Mouse (Mus musculus) ovary, adult 18-20 months (tissue): ENCODE measurements around the gene Tcf15.

ENCODE experiments used
- DNase-seq: peaks from one replicate; pipeline ENCODE4 v3.0.0; 2022; ENCODE audit warnings: low spot score, mixed read lengths

Gene Tcf15

DNA sequence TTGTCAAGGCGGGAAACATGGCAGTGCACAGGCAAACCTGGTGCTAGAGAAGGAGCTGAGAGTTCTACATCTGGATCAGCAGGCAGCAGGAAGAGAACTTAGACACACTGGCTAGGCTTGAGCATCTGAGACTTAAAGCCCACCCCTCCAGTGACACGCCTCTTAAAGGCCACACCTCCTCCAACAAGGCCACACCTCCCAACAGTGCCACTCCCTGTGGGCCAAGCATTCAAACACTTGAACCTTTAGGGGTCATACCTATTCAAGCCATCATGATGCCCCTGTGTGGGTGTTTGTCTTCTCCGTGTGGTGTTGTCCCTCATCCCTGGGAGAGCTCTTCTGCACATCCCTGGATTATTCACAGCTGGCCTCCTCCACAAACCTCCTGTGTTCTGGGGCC, 31.5 kb downstream of the Tcf15 start:
- no peak for DNase-seq

DNA sequence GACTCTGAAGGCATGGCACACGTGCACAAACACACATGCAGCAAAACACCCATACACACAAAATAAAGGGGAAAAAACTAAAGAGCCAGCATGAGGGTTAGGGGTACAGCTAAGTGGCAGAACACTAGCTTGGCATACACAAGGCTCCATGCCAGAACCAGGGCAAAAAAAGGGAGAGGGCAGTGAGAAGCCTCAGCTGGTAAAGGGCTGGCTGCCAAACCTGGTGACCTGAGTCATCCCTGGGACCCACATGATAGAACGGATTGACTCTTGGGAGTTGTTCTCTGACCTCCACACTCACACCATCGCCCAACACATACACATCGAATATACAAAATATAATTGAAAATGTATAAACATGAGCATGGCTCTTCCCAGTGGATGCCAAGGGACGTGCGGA, 33.3 kb downstream of the Tcf15 start:
- no peak for DNase-seq

DNA sequence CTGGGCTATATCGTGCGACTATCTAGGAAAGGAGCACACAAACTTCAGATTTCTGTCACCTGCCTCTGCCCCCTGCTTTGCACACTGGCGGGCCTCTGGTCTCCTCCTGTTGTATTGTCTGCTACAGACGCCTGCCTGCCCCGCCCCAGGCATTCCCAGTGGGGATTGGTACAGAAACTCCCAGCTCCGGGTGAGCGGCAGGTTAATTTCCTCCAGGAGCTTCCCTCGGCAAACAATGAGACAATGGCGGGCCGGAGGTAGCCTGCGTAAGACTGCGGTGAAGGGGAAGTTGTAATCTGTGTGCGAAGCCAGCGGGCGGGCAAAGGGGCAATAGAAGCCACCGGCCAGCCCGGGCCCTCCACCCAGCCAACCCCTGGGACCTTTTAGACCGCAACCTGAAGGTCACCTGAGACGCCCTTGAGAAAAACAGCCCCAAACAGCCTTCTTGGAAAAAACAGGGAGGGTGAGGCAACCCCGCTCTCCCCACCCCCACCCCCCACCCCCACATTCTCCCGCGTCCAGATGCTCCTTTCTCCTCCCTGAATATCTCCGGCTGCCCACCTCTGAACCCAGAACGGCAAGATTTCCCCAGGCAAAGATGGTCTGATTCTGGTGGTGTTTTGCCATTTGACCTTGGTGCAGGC, 33.9 kb downstream of the Tcf15 start:
- DNase-seq, result no peak

DNA sequence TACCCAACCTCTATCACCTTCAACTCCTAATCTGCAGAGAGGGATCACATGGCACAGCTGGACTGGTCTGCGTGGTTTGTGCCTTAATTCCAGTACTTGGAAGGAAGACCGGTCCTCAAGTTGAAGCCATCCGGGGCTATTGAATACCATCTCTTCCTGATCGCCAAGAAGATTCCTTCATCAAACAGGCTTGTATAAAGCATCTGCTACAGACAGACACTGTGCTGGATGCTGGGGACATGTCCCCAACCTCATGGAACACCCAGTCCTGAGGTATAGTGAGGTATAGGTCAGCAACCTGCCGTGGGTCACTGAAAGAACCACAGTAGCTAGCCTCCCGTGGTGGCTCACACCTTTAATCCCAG, 34.4 kb downstream of the Tcf15 start:
- DNase-seq, result no peak

DNA sequence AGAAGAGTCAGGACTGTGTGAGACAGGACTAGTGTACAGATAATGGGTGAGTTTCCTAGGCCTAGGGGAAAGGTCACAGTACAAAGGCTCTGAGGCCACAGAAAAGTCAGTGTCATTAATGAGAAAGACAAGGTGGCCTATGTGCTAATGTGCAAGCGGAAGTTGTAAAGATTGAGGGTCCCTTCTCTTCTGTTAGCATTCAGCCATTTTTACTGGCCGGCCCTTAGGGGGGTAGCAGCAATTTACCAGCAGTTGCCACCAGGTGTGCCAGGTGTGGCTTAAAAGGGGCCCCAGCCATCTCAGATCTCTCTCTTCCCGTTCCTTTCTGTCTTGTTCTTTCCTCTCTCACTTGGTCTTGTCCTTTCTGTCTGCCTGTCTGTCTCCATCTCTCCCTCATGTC, 35.0 kb downstream of the Tcf15 start:
- no peak for DNase-seq

DNA sequence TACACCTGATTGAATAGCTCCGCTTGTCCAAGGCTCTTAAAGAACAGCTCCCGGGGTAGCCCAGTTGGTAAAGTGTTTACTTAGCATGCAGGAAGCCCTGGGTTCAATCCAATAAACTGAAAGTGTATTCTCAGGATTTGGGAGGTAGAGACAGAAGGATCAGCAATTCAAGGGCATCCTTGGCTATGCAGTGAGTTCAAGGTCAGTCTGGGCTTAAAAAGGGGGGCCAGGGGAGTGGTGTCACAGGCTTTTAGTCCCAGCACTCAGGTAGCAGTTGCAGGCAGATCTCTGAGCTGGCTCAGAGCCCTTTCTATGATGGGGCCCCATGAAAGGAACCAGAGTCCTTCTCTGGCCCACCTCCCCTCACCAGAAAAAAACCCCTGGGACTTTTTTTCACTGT, 35.9 kb downstream of the Tcf15 start:
- no peak for DNase-seq

DNA sequence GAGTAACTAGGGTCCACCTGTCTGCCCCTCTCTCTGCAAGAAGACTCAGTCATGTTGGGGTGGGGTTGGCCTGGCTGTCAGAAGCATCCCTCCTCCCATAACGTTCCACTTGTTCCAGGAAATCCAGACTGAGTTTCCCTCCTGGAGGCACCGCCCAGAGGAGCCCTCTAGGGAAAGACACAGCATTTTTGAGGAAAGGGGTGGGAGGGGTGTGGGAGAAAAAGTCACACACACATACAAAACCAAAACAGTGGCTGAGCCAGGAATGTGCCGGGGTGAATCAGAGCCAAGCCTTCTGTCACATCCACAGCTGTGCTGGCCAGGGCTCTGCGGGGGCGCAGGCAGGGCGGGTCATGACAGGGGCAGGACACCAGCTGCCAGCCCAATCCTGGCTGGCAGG, 37.0 kb downstream of the Tcf15 start:
- peak; percentile 72 for DNase-seq

DNA sequence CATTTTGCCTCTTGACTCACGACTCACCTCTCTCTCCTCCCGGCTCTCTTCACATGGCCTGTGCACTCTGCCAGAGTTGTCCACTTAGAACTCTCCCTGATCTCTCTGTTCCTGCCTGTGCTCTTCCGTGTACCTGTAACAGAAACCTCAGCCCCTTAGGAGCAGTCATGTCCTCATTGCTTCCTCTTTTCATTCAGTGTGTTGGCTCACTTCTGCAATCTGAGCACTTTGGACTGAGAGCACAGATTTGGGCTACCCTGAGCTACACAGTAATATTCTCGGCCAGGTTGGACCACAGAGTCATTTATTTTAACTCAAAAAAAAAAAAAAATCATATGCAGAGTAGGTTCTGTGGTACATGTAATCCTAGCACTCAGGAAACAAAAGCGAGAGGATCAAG, 43.8 kb downstream of the Tcf15 start:
- DNase-seq, result no peak

DNA sequence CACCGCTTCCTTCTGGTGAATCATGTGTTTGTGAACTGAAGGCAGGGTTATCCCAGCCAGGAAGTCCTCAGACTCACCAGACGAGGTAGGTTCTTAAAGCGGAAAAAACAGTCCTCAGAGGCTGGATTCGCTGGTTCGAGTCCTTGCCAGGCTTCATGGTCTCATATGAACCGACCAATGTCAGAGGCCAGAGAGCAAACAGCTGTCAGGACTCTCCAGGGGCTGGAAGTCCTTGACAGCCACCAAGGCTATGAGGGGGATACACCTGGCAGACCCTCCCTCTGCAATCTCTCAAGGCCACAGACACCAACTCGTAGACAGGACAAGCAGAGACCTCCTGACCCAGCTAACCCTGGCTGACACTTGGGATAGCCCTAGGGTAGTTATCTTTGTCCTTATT, 45.9 kb downstream of the Tcf15 start:
- DNase-seq, result no peak

DNA sequence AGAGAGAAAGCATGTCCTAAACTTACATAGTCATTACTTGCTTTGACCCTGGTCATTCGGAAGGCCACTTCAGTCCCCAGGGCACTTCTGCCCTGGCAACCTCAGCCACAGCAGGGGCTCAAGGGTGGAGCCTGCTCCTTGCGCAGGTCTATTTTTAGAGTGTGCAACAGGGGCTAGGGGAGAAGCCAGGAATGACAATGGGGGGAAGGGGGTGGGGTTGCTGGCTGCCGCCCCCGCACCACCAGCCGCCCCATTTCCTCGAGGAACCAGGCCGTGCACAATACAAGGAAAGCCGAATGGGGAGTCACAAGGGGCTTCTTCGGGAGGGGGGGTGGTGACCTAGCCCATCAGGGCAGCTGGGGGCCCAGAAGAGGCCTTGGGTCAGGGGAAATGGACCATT, 46.3 kb downstream of the Tcf15 start:
- no peak for DNase-seq

DNA sequence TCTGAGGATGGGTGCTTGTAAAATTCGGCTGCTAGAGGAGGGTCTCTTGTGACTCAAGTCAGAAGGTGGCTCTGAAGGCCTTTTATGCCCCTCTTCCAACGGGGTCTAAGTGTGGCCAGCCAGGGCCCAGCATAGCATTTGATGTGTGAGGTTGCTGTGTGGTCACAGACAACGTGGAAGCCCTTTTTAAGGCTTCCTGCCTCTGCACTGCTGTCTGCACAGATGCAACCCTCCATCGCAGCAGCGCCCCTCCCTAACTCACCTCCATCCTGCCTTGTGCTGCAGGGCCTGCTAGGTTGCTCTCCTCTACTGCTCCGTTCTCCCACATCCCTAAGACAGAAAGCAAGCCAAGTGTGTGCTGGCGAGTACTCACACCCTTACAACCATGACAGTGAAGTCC, 46.8 kb downstream of the Tcf15 start:
- no peak for DNase-seq

DNA sequence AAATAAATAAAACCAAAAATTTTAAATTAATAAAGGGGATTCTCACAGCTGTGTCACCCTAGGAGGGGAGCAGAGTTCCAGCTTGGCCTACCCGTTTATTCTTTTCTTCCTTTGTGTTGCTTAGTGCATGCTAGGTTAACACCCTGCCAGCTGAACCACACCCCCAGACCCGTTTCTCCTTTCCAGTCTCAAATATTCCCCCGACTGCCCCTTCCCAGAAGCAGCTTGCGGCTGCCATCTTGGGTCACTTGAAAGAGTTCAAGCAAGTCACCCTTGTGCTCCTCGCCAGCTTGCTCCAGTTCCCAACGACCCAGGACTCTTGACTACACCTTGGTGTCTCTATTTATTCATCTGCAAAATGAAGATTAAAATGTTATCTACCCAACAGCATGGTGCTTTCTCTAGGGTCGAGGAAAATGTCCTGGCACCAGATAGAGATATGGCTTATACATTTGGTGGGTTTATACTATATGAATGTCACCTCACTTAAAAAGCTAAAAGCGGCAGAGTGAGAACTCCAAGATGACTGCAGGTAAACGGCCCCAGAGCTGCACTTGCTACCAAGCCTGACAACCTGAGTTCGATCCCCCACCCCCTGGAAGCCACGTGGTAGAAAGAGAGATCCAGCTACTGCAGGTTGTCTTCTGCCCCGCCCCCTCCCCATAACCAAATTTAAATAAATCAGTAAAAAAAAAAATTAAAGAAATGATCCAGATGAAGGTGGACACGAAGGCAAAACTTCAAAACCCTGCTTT, 49.4 kb downstream of the Tcf15 start:
- DNase-seq, result no peak

DNA sequence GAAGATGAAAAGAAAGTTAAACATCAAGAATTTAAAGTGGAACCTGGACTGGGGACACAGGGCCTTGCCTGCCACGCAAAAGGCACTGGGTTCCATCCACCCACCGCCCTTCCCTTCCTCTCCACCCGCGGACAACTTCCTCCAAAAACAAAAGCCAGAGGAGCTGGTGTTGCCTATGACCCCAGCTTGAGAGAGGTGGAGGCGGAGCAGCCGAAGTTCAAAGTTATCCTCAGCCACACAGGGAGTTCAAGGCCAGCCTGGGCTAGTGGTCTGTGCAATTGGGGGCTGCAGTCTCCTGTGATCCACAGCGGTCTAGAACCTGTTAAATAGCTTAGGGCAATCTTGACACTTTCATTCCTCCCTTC, 50.0 kb downstream of the Tcf15 start:
- DNase-seq, result no peak

DNA sequence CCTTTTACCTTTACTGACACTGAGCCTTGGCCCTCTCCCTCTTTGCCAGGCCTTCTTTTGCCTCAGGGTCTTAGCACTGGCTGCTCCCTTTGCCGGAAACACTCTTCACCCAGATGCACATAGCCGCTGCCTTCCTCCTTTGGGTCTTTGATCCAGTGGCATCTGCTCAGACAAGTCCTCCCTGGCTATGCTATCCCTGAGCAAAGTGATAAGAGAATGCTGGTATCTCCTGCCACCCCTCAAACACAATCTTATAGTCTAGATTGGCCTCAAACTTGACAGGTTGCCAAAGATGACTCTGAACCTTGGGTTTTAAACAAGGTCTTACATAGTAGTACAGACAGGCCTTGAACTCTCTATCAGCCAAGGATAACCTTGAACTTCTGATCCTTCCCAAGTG, 51.2 kb downstream of the Tcf15 start:
- DNase-seq, result no peak

DNA sequence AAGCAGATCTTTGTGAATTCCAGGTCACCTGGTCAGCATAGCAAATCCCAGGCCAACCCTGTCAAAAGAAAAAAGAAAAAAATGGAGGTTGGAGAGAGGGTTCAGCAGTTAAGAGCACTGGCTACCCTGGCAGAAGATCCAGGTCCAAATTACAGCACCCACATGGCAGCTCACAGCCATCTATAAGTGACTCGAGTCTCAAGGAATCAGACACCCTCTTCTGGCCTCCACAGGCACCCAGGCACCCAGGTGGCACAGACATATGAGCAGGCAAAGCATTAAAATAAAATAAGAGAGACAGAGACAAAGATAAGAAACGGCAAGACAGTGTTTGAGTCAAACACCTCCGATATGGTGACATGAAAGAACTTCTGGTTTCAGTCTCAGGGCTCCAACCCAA, 53.5 kb downstream of the Tcf15 start:
- no peak for DNase-seq

DNA sequence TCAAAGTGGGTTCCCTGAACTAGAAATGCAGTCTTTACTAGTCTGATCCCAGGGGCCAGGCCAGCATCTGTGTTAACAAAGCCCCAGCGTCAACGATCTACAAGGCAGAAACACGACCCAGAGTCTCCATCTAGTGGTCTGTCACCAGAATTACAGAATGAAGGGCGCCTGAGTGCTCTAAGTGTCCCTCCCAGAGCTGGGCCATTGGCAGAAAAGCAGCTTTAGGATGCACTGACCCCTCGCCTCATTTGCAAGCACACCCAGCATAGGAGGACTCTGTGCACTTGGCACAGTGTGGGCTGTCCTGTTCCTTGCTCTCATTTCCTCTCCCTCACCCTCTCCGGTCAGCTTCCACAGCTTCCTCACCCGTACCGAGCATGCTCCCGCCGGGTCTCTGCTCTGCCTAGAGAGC, 53.9 kb downstream of the Tcf15 start:
- peak; percentile 34 for DNase-seq
